Mouse (Mus musculus) intestine, embryonic 16.5 days (tissue): ENCODE measurements around the gene Sobp. TPM values are rescaled to one million over a fixed set of nuclear protein-coding genes. Genes with fewer than 3 reads are reported as not detected.

ENCODE experiments used
- ATAC-seq: fragments of 200-750 bp; cut with Nextera tagmentation; 2 replicates; pipeline ENCODE4 v1.8.0; 2017; ENCODE audit warnings: moderate TSS enrichment, moderate library complexity
- H3K27ac ChIP-seq: fragments of 300-500 bp; sonication (generic); 2 replicates; pipeline ENCODE4 v1.5.1; 2014; ENCODE audit warnings: mild to moderate bottlenecking, low read length
- H3K27me3 ChIP-seq: fragments of 300-500 bp; sonication (generic); replicated peaks from 2 replicates; pipeline ENCODE4 v1.6.1; 2014; ENCODE audit warnings: low read length, control low read depth, mixed read lengths; ENCODE audit not compliant: control insufficient read depth, insufficient read depth
- H3K36me3 ChIP-seq: fragments of 300-500 bp; sonication (generic); 2 replicates; pipeline ENCODE4 v1.6.1; 2014; ENCODE audit warnings: low read length, control low read depth; ENCODE audit not compliant: control insufficient read depth, insufficient read depth
- H3K4me1 ChIP-seq: fragments of 300-500 bp; sonication (generic); 2 replicates; pipeline ENCODE4 v1.6.1; 2014; ENCODE audit warnings: low read length, control low read depth, mixed read lengths; ENCODE audit not compliant: control insufficient read depth, insufficient read depth
- H3K4me2 ChIP-seq: fragments of 300-500 bp; sonication (generic); 2 replicates; pipeline ENCODE4 v1.6.1; 2014; ENCODE audit warnings: low read depth, low read length, control low read depth
- H3K4me3 ChIP-seq: fragments of 300-500 bp; sonication (generic); 2 replicates; pipeline ENCODE4 v1.5.1; 2014; ENCODE audit warnings: mild to moderate bottlenecking, low read length
- H3K9ac ChIP-seq: fragments of 300-500 bp; sonication (generic); 2 replicates; pipeline ENCODE4 v1.6.1; 2014; ENCODE audit warnings: low read depth, low read length
- H3K9me3 ChIP-seq: fragments of 300-500 bp; sonication (generic); 2 replicates; pipeline ENCODE4 v1.6.1; 2016; ENCODE audit warnings: low read length, control low read depth; ENCODE audit not compliant: control insufficient read depth
- WGBS: fragments of 180-500 bp; shearing (Covaris S2); extraction: QIAGEN DNeasy Blood & Tissue Kit; methylation state at CpG from one replicate; pipeline ENCODE4 v1.1.7; 2014; 5-methylcytosine and 5-hydroxymethylcytosine counted together
- polyA plus RNA-seq: library from polyadenylated mRNA; unstranded; fragments of >200 nt; fragmentation: Nextera tagmentation; extraction: Ambion mirVana; gene quantifications from 2 replicates; pipeline ENCODE4 v1.2.1, GENCODE M21; 2015

Sobp gene
- polyA plus RNA-seq, 1 experiment from 2014 or later = 0.46 TPM

DNA sequence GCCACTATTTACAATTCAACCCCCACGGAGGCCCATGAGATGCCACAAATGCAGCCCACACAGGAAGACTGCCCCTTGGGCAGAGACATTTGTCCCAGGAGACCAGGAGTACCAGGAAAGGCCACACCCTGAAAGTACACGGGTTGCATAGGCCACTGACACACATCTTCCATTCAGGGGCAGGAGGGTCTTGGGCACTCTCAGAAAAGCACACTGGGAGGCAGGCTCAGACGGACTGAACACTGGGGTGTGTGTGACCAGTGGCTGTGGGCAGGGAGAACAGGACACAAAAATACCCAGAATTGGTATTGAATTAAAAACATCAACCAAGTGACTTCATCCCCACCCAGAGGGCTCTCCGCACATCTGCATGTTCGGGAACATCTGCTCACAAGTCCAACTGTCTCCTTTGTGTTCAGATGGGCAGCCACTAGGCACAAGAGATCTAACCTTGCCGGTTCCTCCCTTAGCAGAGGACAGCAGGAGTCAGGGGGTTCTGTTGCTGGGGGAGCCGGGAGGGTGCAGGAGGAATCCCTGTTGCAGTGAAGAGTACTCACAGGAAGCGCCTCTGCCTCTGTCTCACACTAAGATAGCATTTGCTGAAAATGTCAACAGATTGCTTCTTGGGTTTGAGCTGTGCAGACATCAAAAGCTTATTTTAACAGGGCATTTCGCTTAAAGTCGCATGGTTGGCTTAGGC is 120.3 kb downstream of the Sobp start:
- Histone ChIP-seq H3K9me3 (no peaks in the 10 kb centered on the region), H3K36me3 (no peaks in the 10 kb centered on the region), H3K4me1 (no peaks in the 10 kb centered on the region), H3K27ac (no peak overlapping the region), H3K4me3 (no peak overlapping the region), H3K4me2 (no peak overlapping the region), H3K27me3 (no peaks in the 10 kb centered on the region), H3K9ac (no peak overlapping the region)
- 66% methylated on average over 10 of the region's 10 CpGs for WGBS
- ATAC-seq = no peak

- H3K9me3 ChIP-seq = no peaks in the 10 kb centered on the region
- no peaks in the 10 kb centered on the region for H3K27me3 ChIP-seq
- H3K4me3 ChIP-seq = no peak overlapping the region
- H3K36me3 ChIP-seq = no peaks in the 10 kb centered on the region
- no peak overlapping the region for H3K27ac ChIP-seq
- WGBS = 60% methylated on average over 5 of the region's 5 CpGs
- no peak overlapping the region for H3K4me2 ChIP-seq
- no peak for ATAC-seq
- 0 out of 2 replicates have a peak, but pooled peaks cover 2% of the 10 kb centered on the region for H3K4me1 ChIP-seq
- no peak overlapping the region for H3K9ac ChIP-seq
These were observed 121.9 kb downstream of the Sobp start for GRCm38 (mm10) chr10:43052462-43052861.

DNA sequence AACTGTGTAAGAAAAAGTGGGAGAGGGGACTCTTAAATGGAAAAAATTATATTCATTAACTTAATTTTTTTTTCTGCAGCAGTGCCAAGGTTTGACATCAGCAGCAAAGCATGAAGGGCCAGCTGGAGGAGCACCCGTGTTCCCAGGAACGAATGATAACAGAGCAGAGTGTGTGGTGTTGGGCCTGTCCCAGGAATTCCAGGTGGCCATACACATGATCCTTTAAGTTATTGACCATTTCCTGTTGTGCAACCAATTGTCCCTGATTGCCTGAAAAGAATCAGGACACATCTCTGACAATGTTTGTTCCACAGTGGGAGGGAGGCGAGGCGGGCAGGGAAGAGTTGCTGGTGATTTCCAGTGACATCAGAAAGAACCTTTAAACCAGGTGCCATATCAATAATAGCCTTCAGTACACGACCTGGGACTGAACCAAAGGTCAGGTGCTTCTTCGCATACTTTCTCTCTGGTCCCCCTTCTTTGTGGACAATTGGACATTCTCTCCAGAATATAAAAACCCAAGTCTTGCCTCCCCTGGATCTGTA is 126.5 kb downstream of the Sobp start:
- no peak for ATAC-seq
- no peak overlapping the region for H3K9ac ChIP-seq
- no peaks in the 10 kb centered on the region for H3K9me3 ChIP-seq
- H3K4me2 ChIP-seq = no peak overlapping the region
- H3K27me3 ChIP-seq = no peaks in the 10 kb centered on the region
- H3K36me3 ChIP-seq = no peaks in the 10 kb centered on the region
- H3K27ac ChIP-seq = no peak overlapping the region
- H3K4me1 ChIP-seq = peaks cover 8% of the 10 kb centered on the region; the same call in 1 of the 2 replicates
- no peak overlapping the region for H3K4me3 ChIP-seq
- 63% methylated on average over 6 of the region's 6 CpGs for WGBS

- peak; percentile 46; the same call in 1 of the 2 replicates for ATAC-seq
- Histone ChIP-seq H3K4me2 (no peak overlapping the region), H3K9ac (0 out of 2 replicates have a peak overlapping the region, but pooled peaks have one; percentile 16), H3K36me3 (no peaks in the 10 kb centered on the region), H3K4me1 (peaks cover 12% of the 10 kb centered on the region; the same call in 1 of the 2 replicates), H3K27ac (peak overlapping the region; percentile 86), H3K27me3 (no peaks in the 10 kb centered on the region), H3K4me3 (no peak overlapping the region), H3K9me3 (no peaks in the 10 kb centered on the region)
- WGBS = 32% methylated on average over 7 of the region's 7 CpGs
These were observed 130.8 kb downstream of the Sobp start for GRCm38 (mm10) chr10:43043351-43044209.

- H3K27me3 ChIP-seq = 0 out of 2 replicates have a peak, but pooled peaks cover 3% of the 10 kb centered on the region
- peak overlapping the region; percentile 57 for H3K27ac ChIP-seq
- H3K4me1 ChIP-seq = peaks cover 10% of the 10 kb centered on the region; the same call in 1 of the 2 replicates
- no peak overlapping the region for H3K4me3 ChIP-seq
- H3K36me3 ChIP-seq = no peaks in the 10 kb centered on the region
- no peak overlapping the region for H3K9ac ChIP-seq
- H3K4me2 ChIP-seq = no peak overlapping the region
- 0 out of 2 replicates have a peak, but pooled peaks have one; percentile 16 for ATAC-seq
- 44% methylated on average over 10 of the region's 10 CpGs for WGBS
- no peaks in the 10 kb centered on the region for H3K9me3 ChIP-seq
These were observed 131.6 kb downstream of the Sobp start for GRCm38 (mm10) chr10:43042591-43043327.

DNA sequence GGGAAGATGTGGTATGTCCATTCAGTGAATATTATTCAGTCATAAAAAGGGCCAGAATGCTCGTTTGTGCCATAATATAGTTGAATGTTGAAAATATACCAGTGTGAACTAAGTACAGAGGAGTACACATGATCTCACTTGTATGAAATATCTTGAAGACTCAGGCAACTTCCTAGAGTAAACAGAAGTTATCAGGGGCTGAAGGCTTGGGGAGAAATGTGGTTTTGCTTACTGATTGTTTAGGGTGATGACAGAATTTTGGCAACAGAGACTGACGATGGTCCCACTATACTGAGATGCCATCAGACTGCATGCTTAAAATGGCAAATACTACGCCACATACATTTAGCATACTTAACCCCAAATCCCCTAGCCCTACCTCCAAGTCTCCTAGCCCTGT is 132.5 kb downstream of the Sobp start:
- Histone ChIP-seq H3K4me3 (no peak overlapping the region), H3K27ac (no peak overlapping the region), H3K4me2 (no peak overlapping the region), H3K9ac (no peak overlapping the region), H3K36me3 (no peaks in the 10 kb centered on the region), H3K9me3 (no peaks in the 10 kb centered on the region), H3K27me3 (0 out of 2 replicates have a peak, but pooled peaks cover 3% of the 10 kb centered on the region), H3K4me1 (peaks cover 16% of the 10 kb centered on the region; the same call in 1 of the 2 replicates)
- WGBS = 79% methylated on average over 3 of the region's 3 CpGs
- no peak for ATAC-seq

DNA sequence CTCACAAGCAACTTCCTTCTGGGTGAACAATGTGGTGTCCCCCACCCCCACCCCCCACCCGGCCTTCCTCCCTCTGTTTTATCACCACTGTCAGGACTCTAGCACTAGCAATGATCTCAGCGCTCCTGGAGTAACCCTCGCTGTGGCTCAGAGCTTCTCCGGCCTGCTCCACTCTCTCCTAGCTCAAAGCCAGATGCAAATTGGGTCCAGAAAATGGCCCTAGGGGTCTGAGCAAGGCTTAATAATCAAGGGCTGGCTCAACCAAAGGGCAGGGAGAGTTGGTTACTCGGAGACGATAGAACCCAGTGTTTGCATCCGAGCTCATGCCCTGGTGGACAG is 136.9 kb downstream of the Sobp start:
- no peaks in the 10 kb centered on the region for H3K36me3 ChIP-seq
- H3K27ac ChIP-seq = no peak overlapping the region
- no peak overlapping the region for H3K9ac ChIP-seq
- no peaks in the 10 kb centered on the region for H3K9me3 ChIP-seq
- 0 out of 2 replicates have a peak, but pooled peaks cover 3% of the 10 kb centered on the region for H3K27me3 ChIP-seq
- ATAC-seq = no peak
- peaks cover 6% of the 10 kb centered on the region; the same call in 1 of the 2 replicates for H3K4me1 ChIP-seq
- no peak overlapping the region for H3K4me3 ChIP-seq
- H3K4me2 ChIP-seq = no peak overlapping the region
- WGBS = 52% methylated on average over 7 of the region's 7 CpGs

DNA sequence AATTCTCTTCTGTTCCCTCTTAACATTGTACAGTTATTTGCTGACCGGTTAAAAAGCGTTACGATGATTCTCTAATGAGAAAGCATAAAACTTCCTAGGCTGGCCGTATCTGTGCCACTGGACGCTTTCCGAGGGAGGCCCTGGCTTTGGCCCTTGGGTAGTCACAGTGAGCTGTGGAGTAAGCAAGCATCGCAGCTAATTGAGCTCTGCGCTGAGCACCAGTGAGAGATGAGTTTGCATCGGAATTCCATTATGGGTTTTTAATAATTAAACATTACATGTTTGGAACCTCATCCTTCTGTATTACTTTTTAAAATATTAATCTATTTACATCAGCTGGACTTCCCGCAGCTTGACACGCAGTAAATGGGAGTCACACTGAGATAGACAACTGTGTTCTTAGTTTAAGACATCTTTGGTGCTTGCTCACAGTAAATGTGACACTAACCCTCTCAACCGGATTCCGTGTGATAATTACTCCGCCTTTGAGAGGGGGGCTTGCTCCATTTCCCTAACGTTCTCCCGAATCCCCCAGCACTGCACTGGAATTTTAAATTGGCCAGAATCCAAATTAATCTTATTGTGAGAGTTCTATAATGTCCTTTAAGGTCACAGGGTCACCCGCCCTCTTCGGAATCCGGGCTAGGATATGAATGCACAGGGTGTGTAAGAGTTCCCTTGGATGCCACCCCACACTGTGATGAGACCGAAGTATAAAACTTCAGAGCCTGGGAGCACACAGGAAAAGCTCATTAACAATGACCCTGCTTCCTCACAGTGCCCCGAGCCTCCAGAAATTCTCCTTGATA is 137.5 kb downstream of the Sobp start:
- Histone ChIP-seq H3K27me3 (0 out of 2 replicates have a peak, but pooled peaks cover 3% of the 10 kb centered on the region), H3K4me3 (no peak overlapping the region), H3K9ac (no peak overlapping the region), H3K4me1 (peaks cover 6% of the 10 kb centered on the region; the same call in 1 of the 2 replicates), H3K4me2 (no peak overlapping the region), H3K9me3 (no peaks in the 10 kb centered on the region), H3K27ac (no peak overlapping the region), H3K36me3 (no peaks in the 10 kb centered on the region)
- 69% methylated on average over 21 of the region's 21 CpGs for WGBS
- no peak for ATAC-seq
